Mouse (Mus musculus) erythroid progenitor cell, adult 5-6 weeks (primary cell): Measurements from ENCODE around the gene Fnbp1. TPM values are rescaled to one million over a fixed set of nuclear protein-coding genes. Genes with fewer than 3 reads are reported as not detected.

Experiments used
- ATAC-seq: replicated peaks from 2 replicates; pipeline ENCODE4 v1.8.0; 2016; ENCODE audit warnings: moderate number of reproducible peaks, mild to moderate bottlenecking, moderate TSS enrichment, inconsistent platforms; ENCODE audit not compliant: poor library complexity, low FRiP score, severe bottlenecking
- total RNA-seq, 2 experiments: library from RNA; stranded (forward) in 1 of 2; stranded (reverse) in 1 of 2; fragments of 150-400 nt in 1 of 2; fragments of 186-747, 209-891 nt in 1 of 2; gene quantifications; 2 replicates each; pipeline versions ENCODE4 v1.2.3 to v1.2.4; 2015 to 2017; ENCODE audit warnings: low replicate concordance in 2 of 2

Fnbp1 gene
- total RNA-seq, 2 experiments from 2014 or later, result 3.8 to 5.8 TPM

DNA sequence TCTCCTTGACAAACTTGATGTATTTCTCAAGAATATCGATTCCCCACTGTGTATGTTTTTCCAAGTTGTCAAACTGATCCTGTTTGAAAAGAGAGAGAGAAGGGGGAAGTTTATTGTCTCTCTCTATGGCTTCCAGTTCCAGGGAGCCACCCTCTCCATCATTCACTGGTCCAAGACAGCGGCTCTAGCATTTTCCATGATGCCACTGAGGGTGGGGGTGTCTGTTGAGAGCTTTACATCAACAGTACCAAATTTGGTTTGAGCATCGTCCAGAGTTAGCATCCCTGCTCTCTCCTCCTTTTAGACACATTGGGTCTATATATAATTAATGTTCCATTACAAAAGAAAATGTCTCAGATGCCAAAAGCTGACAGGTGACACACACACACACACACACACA, 36.5 kb downstream of the Fnbp1 start:
- ATAC-seq, result no peak

DNA sequence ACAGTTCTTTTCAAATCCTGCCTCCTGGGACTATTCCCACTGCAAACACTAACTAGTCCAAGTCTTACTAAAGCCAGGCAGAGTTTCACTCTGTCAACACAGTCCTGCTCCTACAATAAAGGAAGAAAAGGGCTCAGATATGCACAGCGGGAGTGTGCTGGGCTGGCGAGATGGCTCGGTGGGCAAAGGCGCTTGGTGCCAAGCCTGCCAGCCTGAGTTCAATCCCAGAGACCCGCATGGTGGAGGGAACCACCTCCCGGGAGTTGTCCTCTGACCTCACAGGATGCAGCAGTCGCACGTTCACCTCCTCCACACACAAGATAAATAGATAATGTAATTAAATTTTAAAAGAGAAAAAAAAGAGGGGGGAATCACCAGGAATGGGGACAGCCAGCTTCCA, 38.5 kb downstream of the Fnbp1 start:
- ATAC-seq, result no peak

DNA sequence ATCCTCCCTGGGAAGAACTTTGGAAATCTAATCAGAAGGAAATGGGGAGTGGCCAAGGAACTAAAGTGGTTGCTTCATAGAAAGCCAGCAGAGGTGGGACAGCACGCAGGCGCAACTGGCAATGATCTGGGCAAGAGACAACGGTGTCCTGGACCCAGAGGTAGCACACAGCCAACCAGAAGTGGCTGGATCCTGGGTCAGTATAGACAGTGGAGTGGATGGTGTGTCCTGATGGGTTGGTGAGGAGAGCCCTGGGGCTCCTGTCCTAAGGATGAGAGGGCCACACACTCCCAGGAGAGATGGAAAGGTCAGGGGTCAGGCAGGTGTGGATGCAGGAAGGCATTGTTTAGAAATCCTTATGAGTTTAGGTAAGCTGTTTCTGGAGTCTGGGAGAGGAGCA, 40.5 kb downstream of the Fnbp1 start:
- ATAC-seq, result no peak

DNA sequence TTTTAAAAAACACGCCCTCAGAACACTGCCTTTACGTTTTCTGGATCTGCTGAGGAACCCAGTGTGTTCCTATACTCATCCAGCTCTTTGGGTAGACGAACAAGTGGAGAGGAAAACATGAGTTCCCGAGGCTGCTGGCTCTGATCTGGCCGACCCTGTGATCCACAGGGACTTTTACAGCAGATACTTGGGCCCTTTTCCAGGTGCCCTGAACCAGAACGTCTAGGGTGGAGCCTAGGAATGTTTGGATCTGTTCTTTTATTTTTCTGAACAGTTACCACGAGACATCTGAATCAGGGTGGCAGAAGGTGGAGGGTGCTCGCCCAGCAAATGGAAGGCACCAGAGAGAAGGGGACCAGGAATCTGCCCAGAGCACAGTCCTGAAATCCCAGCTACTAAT, 42.7 kb downstream of the Fnbp1 start:
- ATAC-seq, result no peak

DNA sequence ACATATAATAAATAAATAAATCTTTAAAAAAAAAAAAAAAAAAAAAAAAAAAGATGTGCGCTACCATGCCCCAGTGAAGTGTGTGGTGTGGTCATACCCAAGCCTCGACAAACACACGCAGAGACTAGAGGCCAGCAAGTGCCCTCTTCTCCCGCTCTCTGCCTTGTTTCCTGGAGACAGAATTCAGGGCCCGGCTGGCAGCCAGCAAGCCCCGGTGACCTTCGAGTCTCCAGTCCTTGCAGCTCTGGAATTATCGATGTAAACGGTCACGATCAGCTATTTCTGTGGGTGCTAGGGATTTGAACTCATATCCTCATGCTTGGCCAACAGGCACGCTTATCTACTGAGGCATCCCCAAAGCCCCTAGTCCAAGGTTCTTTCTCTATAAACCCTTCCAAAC, 43.2 kb downstream of the Fnbp1 start:
- no peak for ATAC-seq

- ATAC-seq, result no peak
Observed at GRCm38 (mm10) chr2:31097276-31097675, 44.5 kb downstream of the Fnbp1 start.

DNA sequence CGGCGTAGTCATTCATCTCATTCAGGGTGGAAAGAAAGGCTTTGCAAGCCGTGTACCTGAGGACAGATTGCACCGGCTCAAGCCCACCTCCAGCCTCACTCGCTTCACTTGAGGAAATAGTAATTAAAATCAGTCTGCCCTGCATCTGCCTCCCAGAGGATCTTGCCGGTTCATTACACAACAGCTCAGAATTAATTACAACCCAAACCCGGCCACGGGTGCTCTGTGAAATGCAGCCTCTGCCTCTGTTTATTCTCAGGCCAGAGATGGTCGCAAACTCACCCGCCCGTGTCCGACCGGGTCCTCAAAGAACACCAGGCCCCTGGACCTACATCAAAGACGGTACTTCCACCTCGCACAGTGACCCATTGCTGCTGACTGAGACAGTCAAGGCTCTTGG, 45.7 kb downstream of the Fnbp1 start:
- ATAC-seq, result no peak

DNA sequence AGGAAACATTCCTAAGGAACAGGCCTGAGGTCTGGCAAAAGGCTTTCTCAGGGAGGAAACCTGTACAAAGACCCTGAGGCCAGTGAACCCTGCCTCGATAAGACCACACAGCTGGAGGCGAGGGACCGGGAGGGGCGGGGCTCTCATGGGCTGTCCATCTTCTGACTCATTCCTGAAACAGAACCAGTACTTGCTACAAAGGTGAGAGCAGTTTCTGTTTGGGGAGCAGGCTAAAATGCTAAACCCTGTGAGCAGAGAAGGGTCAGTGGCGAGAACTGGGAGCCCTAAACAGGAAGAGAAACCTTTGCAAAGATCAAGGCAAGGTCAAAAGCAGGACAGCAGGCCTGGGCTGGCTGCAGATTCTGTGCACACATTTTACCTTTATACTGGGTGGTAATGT, 47.2 kb downstream of the Fnbp1 start:
- ATAC-seq, result no peak

GRCm38 (mm10) chr2:31092939-31093338, 48.9 kb downstream of the Fnbp1 start:
- ATAC-seq, result no peak

- ATAC-seq, result no peak
Observed at GRCm38 (mm10) chr2:31091182-31091581, 50.6 kb downstream of the Fnbp1 start.

- ATAC-seq, result no peak
Observed at GRCm38 (mm10) chr2:31089607-31090006, 52.2 kb downstream of the Fnbp1 start.

DNA sequence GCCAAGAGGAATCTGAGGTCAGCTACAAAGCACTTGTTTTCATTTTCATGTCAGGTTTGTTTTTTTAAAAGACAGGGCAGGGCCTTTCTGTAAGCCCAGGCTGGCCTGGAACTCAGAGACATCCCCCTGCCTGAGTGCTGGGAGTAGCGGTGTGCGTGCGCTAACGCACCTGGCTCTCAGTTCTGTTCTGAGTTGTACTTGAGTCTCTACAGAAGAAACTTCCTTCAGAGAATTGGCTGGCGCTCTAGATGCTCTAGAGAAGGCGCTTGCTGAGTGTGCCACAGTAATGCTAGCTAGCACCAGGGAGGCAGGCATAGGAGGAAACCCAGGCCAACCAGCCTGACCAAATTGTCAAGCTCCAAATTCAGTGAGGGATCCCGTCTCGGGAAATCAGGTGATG, 52.9 kb downstream of the Fnbp1 start:
- no peak for ATAC-seq

DNA sequence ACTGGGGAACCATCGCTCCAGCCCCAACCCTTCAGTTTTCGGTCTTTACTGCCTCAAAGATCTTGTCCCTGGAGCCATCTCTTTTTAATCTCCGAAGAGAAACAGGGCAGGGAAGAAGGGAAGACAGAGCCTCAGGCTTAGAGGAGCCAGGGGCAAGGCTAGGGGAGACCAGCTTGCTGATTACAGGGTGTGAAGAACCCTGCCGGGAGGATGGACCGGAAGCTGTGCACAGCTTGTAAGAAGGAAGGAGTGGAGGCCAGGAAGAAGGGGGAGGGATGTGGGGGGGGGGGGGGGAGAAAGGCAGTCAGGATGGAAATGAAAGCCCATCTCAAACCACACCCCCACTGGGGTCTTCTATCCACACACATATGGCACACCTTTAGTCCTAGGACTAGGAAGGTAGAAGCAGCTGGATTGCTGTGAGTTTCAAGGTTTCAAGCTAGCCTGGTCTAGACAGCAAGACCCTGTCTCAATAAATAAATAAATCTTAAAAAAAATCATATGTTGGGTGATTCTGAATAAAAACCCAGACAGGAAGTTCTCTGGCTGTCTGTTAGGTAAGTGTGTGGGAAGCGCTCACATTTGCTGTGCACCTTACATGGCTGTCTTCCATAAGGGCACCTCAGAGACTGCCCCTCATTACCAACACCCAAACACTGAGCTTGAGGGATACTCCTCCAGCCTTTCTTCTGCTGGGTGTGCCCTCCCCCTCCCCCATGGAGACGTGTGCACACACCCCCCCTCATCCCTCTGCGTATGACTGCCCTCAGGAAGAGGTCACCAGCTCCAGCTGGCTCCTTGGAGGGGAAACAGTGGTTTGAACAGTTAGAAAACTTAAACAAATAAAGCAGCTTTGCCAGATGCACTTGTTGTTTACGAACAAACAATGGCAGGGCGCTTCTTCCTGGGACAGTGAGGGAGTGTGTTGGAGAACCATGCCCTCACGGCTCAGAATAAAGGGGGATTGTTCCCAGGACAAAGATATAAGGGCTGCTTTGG, 53.8 kb downstream of the Fnbp1 start:
- ATAC-seq, result no peak

- ATAC-seq, result no peak
Observed at GRCm38 (mm10) chr2:31087085-31087484, 54.7 kb downstream of the Fnbp1 start.

DNA sequence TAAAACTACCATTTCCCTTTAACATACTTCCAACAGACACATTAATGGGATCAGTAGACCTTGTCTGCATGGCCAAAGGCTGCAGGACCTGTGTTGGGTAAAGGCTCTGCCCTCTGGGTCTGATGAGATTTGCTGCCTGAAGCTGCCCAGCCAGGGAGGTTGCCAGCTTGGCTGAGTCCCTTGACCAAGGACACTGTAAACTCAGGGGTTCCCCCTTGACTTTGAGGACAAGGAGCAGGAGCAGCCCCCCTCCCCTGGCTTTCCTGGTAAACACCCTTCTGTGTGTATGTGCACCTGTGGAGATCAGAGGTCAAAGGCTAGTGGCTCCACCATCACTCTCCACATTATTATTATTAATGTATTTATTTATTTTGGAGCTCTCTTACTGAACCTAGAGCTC, 55.3 kb downstream of the Fnbp1 start:
- ATAC-seq, result no peak

GRCm38 (mm10) chr2:31084169-31084850, 57.5 kb downstream of the Fnbp1 start:
- ATAC-seq, result no peak

DNA sequence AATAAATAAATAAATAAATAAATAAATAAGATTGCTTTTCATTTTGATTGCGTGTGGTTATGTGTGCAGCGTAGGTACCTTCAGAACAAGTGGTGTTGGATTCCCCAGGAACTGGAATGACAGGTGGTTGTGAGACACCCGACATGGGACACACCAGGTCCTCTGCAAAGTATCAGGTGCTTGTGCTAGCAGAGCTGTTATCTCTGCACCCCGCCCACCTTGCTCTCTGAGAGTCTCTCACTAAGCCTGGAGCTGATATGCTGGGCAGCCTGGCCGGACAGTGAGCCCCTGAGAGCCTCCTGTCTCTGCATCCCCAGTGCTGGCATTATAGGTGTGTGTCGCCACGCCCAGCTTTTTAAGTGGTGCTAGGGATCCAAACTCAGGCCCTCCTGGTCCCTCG, 58.4 kb downstream of the Fnbp1 start:
- ATAC-seq, result no peak

- ATAC-seq, result no peak
Observed at GRCm38 (mm10) chr2:31082639-31083038, 59.2 kb downstream of the Fnbp1 start.

DNA sequence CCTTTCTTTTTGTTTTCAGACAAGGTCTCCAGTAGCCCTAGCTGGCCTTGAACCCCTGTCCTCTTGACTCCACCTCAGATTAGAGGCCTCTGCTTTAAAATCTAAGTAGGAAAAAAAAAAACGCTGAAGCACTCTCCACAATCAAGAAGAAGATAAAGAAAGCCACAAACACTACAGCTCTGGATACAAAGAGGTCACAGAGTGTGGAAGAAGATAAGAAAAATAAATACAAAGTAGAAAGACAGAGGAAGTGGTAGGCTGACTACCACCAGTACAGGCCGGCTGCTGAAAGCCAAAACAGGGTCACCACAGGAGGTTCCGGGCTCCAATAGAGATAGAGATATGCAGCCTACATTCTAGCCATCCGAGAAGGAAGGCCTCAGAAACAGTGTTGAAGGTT, 60.5 kb downstream of the Fnbp1 start:
- ATAC-seq, result no peak

- no peak for ATAC-seq
Observed at GRCm38 (mm10) chr2:31079117-31079516, 62.7 kb downstream of the Fnbp1 start.

GRCm38 (mm10) chr2:31077574-31077973, 64.2 kb downstream of the Fnbp1 start:
- no peak for ATAC-seq
